ENCODE assay signal across 8 mouse cellular contexts in genomic region chr12:80227835-80228234, GRCm38 (mm10). TPM values are rescaled to one million over a fixed set of nuclear protein-coding genes. Genes with fewer than 3 reads are reported as not detected.
DNase-seq lines count a peak whose midpoint lies in the region; ATAC-seq and TF ChIP-seq lines count a peak whose summit lies in the region.

No protein-coding gene starts in this region.

- no peaks in the 10 kb centered on the region for H3K36me3 ChIP-seq in hindbrain, embryonic 10.5 days
- no peaks in the 10 kb centered on the region for H3K36me3 ChIP-seq in lung, postnatal 0 days (ENCODE audit: insufficient read depth, low read length)

- no peak overlapping the region for H3K4me3 ChIP-seq in hindbrain, embryonic 10.5 days
- H3K4me3 ChIP-seq in lung, postnatal 0 days (ENCODE audit: low read depth, low read length), result no peak overlapping the region

- H3K9me3 ChIP-seq in hindbrain, embryonic 10.5 days, result no peaks in the 10 kb centered on the region
- no peaks in the 10 kb centered on the region for H3K9me3 ChIP-seq in lung, postnatal 0 days (ENCODE audit: low read length)

- peak overlapping the region; percentile 69; the same call in 1 of the 2 replicates for H3K27ac ChIP-seq in hindbrain, embryonic 10.5 days
- peak overlapping the region; percentile 91 for H3K27ac ChIP-seq in lung, postnatal 0 days (ENCODE audit: low read length)

- TF ChIP-seq CTCF in lung, postnatal 0 days (IDR thresholded peaks at IDR 0.05), result peak; percentile 16; the same call in 1 of the 2 replicates

- H3K4me1 ChIP-seq in hindbrain, embryonic 10.5 days (replicated peaks), result peaks cover 70% of the 10 kb centered on the region
- H3K4me1 ChIP-seq in lung, postnatal 0 days (ENCODE audit: insufficient read depth, low read depth, low read length), result peaks cover 76% of the 10 kb centered on the region

- no peak overlapping the region for H3K9ac ChIP-seq in lung, postnatal 0 days (replicated peaks; ENCODE audit: low read depth)

- no peak overlapping the region for H3K4me2 ChIP-seq in lung, postnatal 0 days (replicated peaks; ENCODE audit: low read depth, low read length)

- peak; percentile 38; the same call in 1 of the 2 replicates for ATAC-seq in frontal cortex, adult (ENCODE audit: low TSS enrichment)
- peak; percentile 58 for ATAC-seq in lung, postnatal 0 days
- no peak for ATAC-seq in megakaryocyte progenitor cell, adult 5-6 weeks (replicated peaks; ENCODE audit: poor library complexity)

- H3K27me3 ChIP-seq in hindbrain, embryonic 10.5 days (ENCODE audit: insufficient read depth, poor library complexity, severe bottlenecking), result no peaks in the 10 kb centered on the region
- no peaks in the 10 kb centered on the region for H3K27me3 ChIP-seq in lung, postnatal 0 days (replicated peaks; ENCODE audit: insufficient read depth, low read length)

- no peak for DNase-seq in frontal cortex, postnatal 14 days (ENCODE audit: low spot score in 2 of 2)
- peak; percentile 30 to 54 for DNase-seq in cerebellum, postnatal 14 days
- peak; percentile 48 for DNase-seq in hindbrain, embryonic 10.5 days (ENCODE audit: low spot score)
- peak; percentile 89 for DNase-seq in lung, postnatal 0 days (ENCODE audit: low spot score)
- peak; percentile 49 for DNase-seq in thymus, postnatal 0 days (ENCODE audit: low spot score)
- no peak for DNase-seq in left cerebral cortex, adult 11 months (ENCODE audit: low spot score)

- 16% methylated on average over 3 of the region's 3 CpGs for WGBS in hindbrain, embryonic 10.5 days
- WGBS in lung, postnatal 0 days, result 40% methylated on average over 3 of the region's 3 CpGs

- peak; percentile 76 for TF ChIP-seq EP300 in lung, postnatal 0 days (IDR thresholded peaks at IDR 0.05)

RNA-seq across cellular contexts. Expression of gene Actn1, which starts 32.3 kb away (rescaled TPM):
- polyA plus RNA-seq in hindbrain, embryonic 10.5 days (2016; fragmentation: Nextera tagmentation; extraction: Ambion mirVana), result 24.1 and 27.6 TPM in 2 replicates
- 30.0 and 31.0 TPM in 2 replicates for polyA plus RNA-seq in lung, postnatal 0 days (2015; fragmentation: Nextera tagmentation; extraction: Ambion mirVana)
- polyA plus RNA-seq in thymus, postnatal 0 days (2015; fragmentation: Nextera tagmentation; extraction: Ambion mirVana), result 36.9 and 41.0 TPM in 2 replicates
- 14.8 and 17.2 TPM in 2 replicates for total RNA-seq in megakaryocyte progenitor cell, adult 5-6 weeks (2015)
- total RNA-seq in megakaryocyte progenitor cell, adult 5-6 weeks (2017), result 17.8 and 19.4 TPM in 2 replicates

Comparison
In these comparisons a context has a peak if more than half of its experiments do, and no peak if none do; other contexts are left out.
1. DNase-seq: peak in cerebellum, postnatal 14 days (2 of 2), hindbrain, embryonic 10.5 days (single experiment), lung, postnatal 0 days (single experiment) and thymus, postnatal 0 days (single experiment); none in frontal cortex, postnatal 14 days (0 of 2) and left cerebral cortex, adult 11 months (single experiment).